Mouse (Mus musculus) liver, postnatal 0 days (tissue): Measurements from ENCODE around the gene Lgmn.

Source experiments
- CTCF ChIP-seq: sonication (generic); IDR thresholded peaks from 2 replicates; pipeline ENCODE4 v1.5.1; 2016; ENCODE audit warnings: antibody characterized with exemption, low read depth
- EP300 ChIP-seq: IDR thresholded peaks from 2 replicates; pipeline ENCODE4 v1.6.1; 2016; ENCODE audit warnings: antibody characterized with exemption, low read depth, mild to moderate bottlenecking

- TF ChIP-seq CTCF (no peak), EP300 (no peak)
These were observed 44.1 kb downstream of the Lgmn start for GRCm38 (mm10) chr12:102395537-102395936.
